Mouse (Mus musculus) right cerebral cortex, postnatal 10 days (tissue): Measurements from ENCODE around the gene Fam174b.

Experiments
- DNase-seq, 2 experiments: peaks; one replicate each; pipeline ENCODE4 v3.0.0; 2021; ENCODE audit warnings: low spot score in 2 of 2

The Fam174b gene

DNA sequence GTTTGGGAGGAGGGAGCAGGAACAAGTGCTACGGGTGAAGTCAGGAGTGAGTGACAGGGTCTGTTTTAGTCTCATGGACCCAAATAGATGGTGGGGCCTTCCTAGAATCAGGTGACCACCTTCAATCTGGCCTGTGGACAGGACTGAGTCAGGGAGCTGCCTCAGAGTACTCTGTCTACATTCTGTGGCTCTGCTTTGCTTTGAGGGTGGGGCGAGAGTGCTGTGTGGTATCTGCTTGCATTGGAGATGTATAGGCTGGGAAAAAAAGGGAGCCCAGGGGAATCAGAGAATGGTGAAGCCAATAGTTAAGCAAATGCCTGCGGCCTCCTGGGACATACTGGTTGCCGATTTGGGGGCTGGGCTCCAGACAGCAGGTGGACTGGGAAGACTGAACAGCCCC is 73.8 kb downstream of the Fam174b start:
- DNase-seq = no peak

DNA sequence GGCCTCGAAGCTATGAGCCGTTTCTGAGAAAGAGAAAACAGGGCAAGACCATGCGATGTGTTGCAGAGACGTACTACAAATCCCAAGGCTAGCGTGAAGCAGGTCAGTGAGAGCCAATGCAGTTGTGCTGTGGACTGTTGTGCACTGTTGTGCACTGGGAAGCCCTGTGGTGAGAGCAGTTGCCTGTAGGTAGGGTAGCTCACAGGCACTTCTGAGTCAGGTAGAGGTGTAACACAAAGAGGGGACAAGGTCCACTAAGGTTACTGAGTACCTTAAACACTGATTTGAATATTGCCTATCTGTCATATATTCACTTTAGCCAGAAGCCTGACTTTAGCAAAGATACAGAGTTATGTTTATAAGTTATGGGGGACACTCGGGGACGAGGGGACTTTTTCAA is 74.4 kb downstream of the Fam174b start:
- no peak for DNase-seq

- DNase-seq = no peak
Observed at GRCm38 (mm10) chr7:73816255-73816996, 76.3 kb downstream of the Fam174b start.

DNA sequence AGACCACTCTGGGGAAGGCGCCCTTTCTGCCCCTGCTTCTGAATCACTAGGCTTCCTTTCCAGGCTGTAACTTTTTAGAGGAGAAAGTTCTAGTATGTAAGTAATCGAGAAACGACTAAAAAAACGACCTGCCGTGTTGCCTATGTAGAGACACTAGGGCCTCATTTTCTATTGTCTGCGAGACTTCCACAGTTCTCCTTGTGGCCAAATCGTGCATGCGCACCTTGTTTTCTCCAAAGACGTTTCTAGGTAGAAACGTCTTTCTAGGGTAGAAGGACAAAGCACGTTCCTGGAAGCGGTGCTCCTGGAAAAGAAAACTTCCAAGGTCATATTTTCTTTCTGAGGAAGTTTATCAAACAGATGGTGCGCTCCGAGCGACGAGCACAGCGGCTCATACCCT is 79.3 kb downstream of the Fam174b start:
- DNase-seq = no peak
